Mouse (Mus musculus) forebrain, embryonic 10.5 days (tissue): ENCODE results near the gene Mybbp1a. TPM values are rescaled to one million over a fixed set of nuclear protein-coding genes. Genes with fewer than 3 reads are reported as not detected.
A peak's percentile ranks its signal among the peaks of the same experiment; 100 is the strongest.

ENCODE experiments used
- DNase-seq: peaks from one replicate; pipeline ENCODE4 v3.0.0-alpha.2; 2017; ENCODE audit warnings: low spot score; ENCODE audit errors: extremely low spot score
- H3K27ac ChIP-seq: fragments of 300-500 bp; sonication (generic); 2 replicates; pipeline ENCODE4 v1.5.1; 2016; ENCODE audit warnings: mild to moderate bottlenecking
- H3K27me3 ChIP-seq: fragments of 300-500 bp; sonication (generic); 2 replicates; pipeline ENCODE4 v1.6.1; 2016; ENCODE audit warnings: mild to moderate bottlenecking; ENCODE audit not compliant: poor library complexity, severe bottlenecking
- H3K36me3 ChIP-seq: fragments of 300-500 bp; sonication (generic); replicated peaks from 2 replicates; pipeline ENCODE4 v1.6.1; 2016; ENCODE audit warnings: mild to moderate bottlenecking, moderate library complexity
- H3K4me1 ChIP-seq: fragments of 300-500 bp; sonication (generic); 2 replicates; pipeline ENCODE4 v1.6.1; 2016
- H3K4me3 ChIP-seq: fragments of 300-500 bp; sonication (generic); 2 replicates; pipeline ENCODE4 v1.5.1; 2016; ENCODE audit warnings: mild to moderate bottlenecking, moderate library complexity
- H3K9me3 ChIP-seq: fragments of 300-500 bp; sonication (generic); 2 replicates; pipeline ENCODE4 v1.6.1; 2016; ENCODE audit warnings: mild to moderate bottlenecking, moderate library complexity
- WGBS: fragments of 180-500 bp; shearing (Covaris S2); methylation state at CpG from one replicate; pipeline ENCODE4 v1.1.7; 2016; 5-methylcytosine and 5-hydroxymethylcytosine counted together
- polyA plus RNA-seq: library from polyadenylated mRNA; unstranded; fragments of >200 nt; fragmentation: Nextera tagmentation; extraction: Ambion mirVana; gene quantifications from 2 replicates; pipeline ENCODE4 v1.2.1, GENCODE M21; 2016

Gene Mybbp1a
- 248 and 256 TPM in 2 replicates for polyA plus RNA-seq

DNA sequence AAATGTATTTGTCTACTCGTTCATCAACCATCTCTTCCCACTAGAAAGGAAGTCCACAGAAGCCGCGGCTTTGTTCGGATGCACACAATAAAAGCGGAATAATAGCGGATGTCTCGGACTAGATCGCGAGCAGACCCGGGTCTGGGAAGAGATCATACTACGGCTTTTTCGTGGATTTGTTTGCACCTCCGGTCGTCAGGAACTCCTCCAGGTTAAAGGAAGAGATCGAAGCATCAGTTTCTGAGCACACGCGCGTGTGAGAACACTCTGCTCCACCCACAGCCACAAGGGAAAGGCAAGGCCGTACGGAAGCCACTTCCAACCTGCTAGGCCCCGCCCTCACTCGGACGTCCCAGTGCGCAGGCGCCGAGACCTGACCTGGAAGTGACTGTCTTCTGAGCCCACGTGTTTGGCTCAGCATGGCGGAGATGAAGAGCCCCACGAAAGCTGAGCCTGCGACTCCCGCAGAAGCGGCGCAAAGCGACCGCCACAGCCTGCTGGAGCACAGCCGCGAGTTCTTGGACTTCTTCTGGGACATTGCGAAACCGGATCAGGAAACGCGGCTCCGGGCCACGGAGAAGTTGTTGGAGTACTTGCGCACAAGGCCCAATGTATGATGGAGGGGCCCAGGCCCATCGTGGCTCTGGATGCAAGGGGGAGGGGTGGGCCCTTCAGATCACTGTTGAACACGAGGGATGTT is at the start of gene Mybbp1a:
TSS of gene Mybbp1a (plus strand) at position 391 of the 700 bp plus-strand sequence.
- H3K4me3 ChIP-seq, result peak within 1 kb of the TSS; percentile 96
- peaks cover 42% of the 10 kb centered on the region for H3K36me3 ChIP-seq
- no peaks in the 10 kb centered on the region for H3K27me3 ChIP-seq
- 1% methylated on average over 46 of the region's 46 CpGs for WGBS
- peak; percentile 98 for DNase-seq
- no peaks in the 10 kb centered on the region for H3K9me3 ChIP-seq
- peak within 1 kb of the TSS; percentile 94 for H3K27ac ChIP-seq
- peaks cover 23% of the 10 kb centered on the region for H3K4me1 ChIP-seq

DNA sequence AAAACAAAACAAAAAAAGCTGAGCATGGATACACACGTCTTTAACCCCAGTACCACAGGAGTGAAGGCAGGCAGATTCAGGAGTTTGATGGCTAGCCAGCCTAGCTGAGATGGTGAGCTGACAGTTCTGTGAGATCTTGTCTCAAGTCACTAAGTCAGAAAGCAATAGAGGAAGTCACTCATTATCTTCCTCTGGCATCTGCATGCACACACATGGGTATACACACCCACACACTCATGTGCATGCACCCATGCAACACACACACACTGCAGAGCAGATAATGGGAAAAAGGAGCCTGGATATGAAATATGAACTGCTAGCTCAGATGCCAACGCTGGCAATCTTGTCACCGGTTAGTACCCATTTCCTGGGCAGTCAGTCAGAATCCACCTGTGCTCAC is 47.9 kb upstream of the Mybbp1a start:
- WGBS, result 94% methylated on average over 3 of the region's 3 CpGs
- H3K27ac ChIP-seq, result no peak overlapping the region
- H3K4me1 ChIP-seq, result no peaks in the 10 kb centered on the region
- H3K36me3 ChIP-seq, result no peaks in the 10 kb centered on the region
- no peak for DNase-seq
- H3K27me3 ChIP-seq, result no peaks in the 10 kb centered on the region
- H3K4me3 ChIP-seq, result no peak overlapping the region
- H3K9me3 ChIP-seq, result no peaks in the 10 kb centered on the region

DNA sequence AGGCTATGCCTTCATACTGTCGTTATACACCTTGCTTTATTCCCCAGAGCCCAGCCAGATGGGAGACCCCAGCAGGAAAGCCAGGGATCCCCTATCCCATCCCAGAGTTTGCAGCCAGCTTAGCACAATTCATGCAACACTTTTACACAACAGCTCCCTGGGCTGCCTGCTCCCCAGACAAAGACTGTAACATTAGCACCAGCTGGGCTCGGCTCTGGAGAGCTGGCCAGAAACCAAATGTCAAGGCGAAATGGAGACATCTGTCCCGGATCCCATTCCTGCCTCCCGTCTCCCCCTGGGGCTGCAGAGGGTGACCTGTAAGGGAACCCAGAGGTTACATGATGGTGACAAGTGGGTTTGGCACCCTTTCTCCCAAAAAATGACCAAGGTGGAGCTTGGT is 47.5 kb upstream of the Mybbp1a start:
- Histone ChIP-seq H3K4me1 (no peaks in the 10 kb centered on the region), H3K27ac (no peak overlapping the region), H3K4me3 (no peak overlapping the region), H3K36me3 (no peaks in the 10 kb centered on the region), H3K9me3 (no peaks in the 10 kb centered on the region), H3K27me3 (no peaks in the 10 kb centered on the region)
- no peak for DNase-seq
- WGBS, result 74% methylated on average over 5 of the region's 5 CpGs

DNA sequence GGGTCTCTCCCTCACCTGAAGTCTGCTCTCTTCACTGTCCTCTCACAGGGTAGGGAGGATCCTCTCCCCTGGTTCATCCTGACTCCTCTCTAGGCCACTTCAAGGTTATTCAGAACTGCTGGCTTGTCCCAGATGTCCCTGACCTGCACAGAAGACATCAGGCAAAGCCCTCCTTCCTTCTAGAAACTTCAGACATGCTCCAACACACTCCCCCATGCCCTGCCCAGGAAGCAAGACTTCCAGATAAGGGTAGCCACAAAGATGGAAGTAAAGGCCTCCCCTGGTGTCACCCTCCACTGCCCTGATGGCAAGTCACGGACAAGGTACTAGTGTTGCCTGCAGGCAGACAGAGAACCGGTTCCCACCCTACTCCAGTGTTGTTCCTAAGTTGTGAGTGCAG is 46.5 kb upstream of the Mybbp1a start:
- WGBS, result 86% methylated on average over 2 of the region's 2 CpGs
- H3K27ac ChIP-seq, result no peak overlapping the region
- no peaks in the 10 kb centered on the region for H3K27me3 ChIP-seq
- H3K9me3 ChIP-seq, result no peaks in the 10 kb centered on the region
- H3K4me3 ChIP-seq, result no peak overlapping the region
- peaks cover 2% of the 10 kb centered on the region for H3K36me3 ChIP-seq
- no peaks in the 10 kb centered on the region for H3K4me1 ChIP-seq
- DNase-seq, result no peak

DNA sequence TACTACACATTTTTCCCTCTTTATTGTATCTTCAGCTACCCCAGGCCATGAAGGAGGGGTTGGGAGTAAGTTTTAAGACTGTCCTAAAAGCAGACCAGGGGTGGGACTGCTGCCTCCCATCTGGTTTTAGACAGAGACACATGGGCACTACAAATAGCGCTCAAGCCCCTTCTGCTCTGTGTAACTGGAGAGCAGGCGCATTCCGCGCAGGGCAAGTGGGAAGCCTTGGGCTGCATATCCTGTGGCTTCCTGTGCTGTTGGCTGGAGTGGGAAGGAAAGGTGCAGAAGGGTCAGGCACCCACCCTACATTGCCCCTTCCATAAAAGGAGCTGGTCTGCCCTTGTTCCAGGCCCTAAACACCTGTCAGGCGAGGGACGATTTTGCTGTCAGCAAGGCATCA is 45.5 kb upstream of the Mybbp1a start:
- H3K4me3 ChIP-seq, result no peak overlapping the region
- DNase-seq, result no peak
- no peaks in the 10 kb centered on the region for H3K9me3 ChIP-seq
- H3K27me3 ChIP-seq, result no peaks in the 10 kb centered on the region
- peaks cover 12% of the 10 kb centered on the region for H3K36me3 ChIP-seq
- 89% methylated on average over 6 of the region's 6 CpGs for WGBS
- H3K4me1 ChIP-seq, result no peaks in the 10 kb centered on the region
- no peak overlapping the region for H3K27ac ChIP-seq

DNA sequence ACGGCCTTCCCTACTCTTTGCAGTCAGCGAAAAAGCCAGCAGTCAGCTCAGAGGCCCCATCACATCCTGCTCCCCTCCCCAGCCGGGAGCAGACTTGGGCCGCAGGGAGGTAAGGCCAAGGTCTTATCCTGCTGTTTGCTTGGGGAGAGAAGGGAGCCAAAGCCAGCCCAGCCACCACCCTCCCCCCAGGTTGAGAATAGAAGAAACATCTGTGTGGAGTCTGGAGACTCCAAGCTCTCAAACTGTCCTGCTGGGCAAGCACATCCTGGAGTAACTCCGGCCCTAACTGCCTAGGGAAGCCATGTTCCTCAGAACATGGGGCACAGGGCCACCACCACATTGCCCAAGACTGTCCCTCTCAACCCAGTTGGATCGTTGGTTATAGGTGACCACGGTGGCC is 44.5 kb upstream of the Mybbp1a start:
- no peak overlapping the region for H3K4me3 ChIP-seq
- no peak for DNase-seq

DNA sequence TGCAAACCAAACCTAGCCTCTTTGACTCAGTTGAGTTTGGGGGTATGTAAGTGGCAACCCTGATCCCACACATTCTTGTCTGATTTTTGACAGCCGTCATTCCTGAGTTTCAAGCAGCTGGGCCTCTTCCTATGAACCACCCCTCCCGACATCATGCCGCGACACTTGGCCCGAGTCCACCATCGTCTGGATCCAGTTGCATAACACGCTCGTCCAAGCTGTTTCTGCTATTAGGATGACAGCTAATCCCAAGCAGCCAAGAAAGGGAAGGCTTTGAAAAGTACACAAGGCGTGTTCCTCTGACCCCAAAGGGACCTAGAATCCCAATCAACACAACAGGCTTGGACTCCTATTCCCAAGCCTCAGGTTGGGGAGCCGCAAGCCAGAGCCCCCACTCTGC is 44.1 kb upstream of the Mybbp1a start:
- WGBS, result 90% methylated on average over 10 of the region's 10 CpGs
- Histone ChIP-seq H3K27me3 (no peaks in the 10 kb centered on the region), H3K4me1 (peaks cover 14% of the 10 kb centered on the region), H3K9me3 (no peaks in the 10 kb centered on the region), H3K36me3 (peaks cover 15% of the 10 kb centered on the region), H3K4me3 (no peak overlapping the region), H3K27ac (no peak overlapping the region)
- no peak for DNase-seq

More for the DNA sequence above, 44.5 kb upstream of the Mybbp1a start:
- Histone ChIP-seq H3K36me3 (peaks cover 15% of the 10 kb centered on the region), H3K27me3 (no peaks in the 10 kb centered on the region), H3K4me1 (peaks cover 10% of the 10 kb centered on the region), H3K27ac (no peak overlapping the region), H3K9me3 (no peaks in the 10 kb centered on the region)
- 91% methylated on average over 7 of the region's 7 CpGs for WGBS

DNA sequence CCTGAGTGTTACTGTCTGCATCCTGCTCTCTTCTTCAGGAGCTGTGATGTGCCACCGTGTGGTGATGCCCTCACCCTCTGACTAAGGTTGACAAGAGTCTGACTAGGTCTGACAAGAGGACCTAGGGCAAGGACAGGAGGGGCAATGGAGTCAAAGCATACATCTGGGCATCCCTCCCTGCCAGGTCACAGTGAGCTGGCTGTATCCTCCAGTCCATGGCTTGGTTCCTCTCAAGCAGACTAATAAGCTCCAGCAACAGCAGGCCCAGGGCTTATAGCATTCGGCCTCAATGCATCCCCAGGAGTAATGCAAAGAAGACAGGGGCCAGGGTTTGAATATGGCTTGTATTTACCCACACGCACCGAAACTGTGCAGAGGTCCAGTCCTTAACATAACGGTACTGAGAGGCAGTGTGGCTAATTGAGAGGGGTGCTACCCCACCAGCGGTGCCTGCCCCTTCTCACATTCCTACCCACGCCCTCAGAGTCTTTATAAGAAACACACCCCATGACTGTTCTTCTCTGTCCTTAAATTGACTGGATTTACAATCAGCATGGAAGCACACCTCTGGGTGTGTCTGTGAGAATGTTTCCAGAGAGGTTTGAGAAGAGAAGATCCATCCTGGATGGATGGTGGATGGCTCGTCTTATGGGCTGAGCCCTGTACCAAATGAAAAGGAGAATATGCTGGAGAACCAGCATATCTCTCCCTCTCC is 43.2 kb upstream of the Mybbp1a start:
- Histone ChIP-seq H3K27me3 (no peaks in the 10 kb centered on the region), H3K9me3 (no peaks in the 10 kb centered on the region), H3K4me1 (peaks cover 17% of the 10 kb centered on the region), H3K4me3 (no peak overlapping the region), H3K27ac (no peak overlapping the region), H3K36me3 (peaks cover 15% of the 10 kb centered on the region)
- DNase-seq, result no peak
- 87% methylated on average over 8 of the region's 8 CpGs for WGBS

DNA sequence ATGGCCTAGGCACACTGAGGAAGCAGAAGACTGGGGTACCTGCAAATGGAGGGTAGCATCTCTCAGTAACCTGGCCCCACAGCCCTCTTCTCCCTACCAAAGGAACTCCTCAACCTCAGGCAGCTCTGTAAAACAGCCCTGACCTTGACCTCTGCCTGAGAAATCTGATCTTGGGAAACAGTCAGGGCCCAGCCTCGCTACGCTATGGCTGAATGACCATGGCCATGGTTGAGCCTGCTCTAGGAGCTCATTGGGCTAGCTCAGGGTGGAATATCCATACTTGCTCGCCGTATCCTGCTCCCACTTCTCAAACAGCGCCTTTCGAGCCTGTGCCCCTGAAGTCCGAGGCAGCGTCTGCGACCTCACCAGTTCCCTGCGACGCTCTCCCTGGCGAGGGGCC is 40.1 kb upstream of the Mybbp1a start:
- Histone ChIP-seq H3K27ac (no peak overlapping the region; the same call in 1 of the 2 replicates), H3K27me3 (no peaks in the 10 kb centered on the region), H3K4me3 (no peak overlapping the region), H3K4me1 (peaks cover 22% of the 10 kb centered on the region), H3K9me3 (no peaks in the 10 kb centered on the region), H3K36me3 (peaks cover 15% of the 10 kb centered on the region)
- WGBS, result 90% methylated on average over 12 of the region's 12 CpGs
- DNase-seq, result no peak

DNA sequence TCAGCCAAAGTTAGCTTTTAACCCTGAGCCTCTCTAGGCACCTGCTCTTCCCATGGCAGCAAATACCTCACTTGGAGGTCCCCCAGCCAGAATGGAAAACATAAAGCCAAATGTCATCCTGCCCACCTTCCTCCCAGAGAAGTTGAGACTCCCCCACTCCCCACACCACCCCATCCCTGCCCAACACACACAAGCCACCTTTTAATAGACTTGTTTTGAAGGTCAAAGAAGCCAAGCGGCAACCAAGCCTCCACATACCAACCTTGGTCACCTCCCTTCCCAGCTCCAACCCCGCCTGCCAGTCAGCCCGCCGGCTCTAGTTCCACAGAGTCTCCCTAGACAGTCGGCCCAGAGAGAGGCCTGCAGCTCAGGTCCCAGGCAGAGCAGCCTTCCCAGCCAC is 39.1 kb upstream of the Mybbp1a start:
- no peak overlapping the region for H3K4me3 ChIP-seq
- H3K9me3 ChIP-seq, result no peaks in the 10 kb centered on the region
- H3K27ac ChIP-seq, result peak overlapping the region; percentile 25; the same call in 1 of the 2 replicates
- no peak for DNase-seq
- H3K27me3 ChIP-seq, result peaks cover 2% of the 10 kb centered on the region
- peaks cover 15% of the 10 kb centered on the region for H3K36me3 ChIP-seq
- peaks cover 32% of the 10 kb centered on the region for H3K4me1 ChIP-seq
- 77% methylated on average over 5 of the region's 5 CpGs for WGBS

DNA sequence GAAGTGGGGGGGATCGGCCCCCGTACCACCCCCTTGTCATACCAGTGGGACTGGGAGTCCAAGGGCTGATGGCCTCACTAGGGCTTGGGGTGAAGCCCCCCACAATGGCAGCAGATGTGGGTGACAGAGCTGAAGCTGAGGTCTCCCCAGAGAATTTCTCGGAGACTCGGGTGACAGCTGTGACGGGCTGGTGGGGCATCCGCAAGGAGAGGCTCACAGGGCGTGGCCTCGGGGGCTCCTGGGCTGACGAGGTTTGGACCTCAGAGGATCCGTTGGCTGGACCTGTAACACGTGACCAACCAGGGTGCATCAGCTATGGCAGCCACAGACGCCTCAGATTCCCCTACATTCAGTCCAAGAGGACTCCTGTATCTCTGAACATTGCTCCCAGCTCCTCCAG is 38.2 kb upstream of the Mybbp1a start:
- H3K27me3 ChIP-seq, result peaks cover 11% of the 10 kb centered on the region
- peaks cover 41% of the 10 kb centered on the region for H3K4me1 ChIP-seq
- peaks cover 15% of the 10 kb centered on the region for H3K36me3 ChIP-seq
- WGBS, result 89% methylated on average over 12 of the region's 12 CpGs
- H3K9me3 ChIP-seq, result no peaks in the 10 kb centered on the region
- no peak overlapping the region for H3K4me3 ChIP-seq
- H3K27ac ChIP-seq, result no peak overlapping the region
- no peak for DNase-seq

DNA sequence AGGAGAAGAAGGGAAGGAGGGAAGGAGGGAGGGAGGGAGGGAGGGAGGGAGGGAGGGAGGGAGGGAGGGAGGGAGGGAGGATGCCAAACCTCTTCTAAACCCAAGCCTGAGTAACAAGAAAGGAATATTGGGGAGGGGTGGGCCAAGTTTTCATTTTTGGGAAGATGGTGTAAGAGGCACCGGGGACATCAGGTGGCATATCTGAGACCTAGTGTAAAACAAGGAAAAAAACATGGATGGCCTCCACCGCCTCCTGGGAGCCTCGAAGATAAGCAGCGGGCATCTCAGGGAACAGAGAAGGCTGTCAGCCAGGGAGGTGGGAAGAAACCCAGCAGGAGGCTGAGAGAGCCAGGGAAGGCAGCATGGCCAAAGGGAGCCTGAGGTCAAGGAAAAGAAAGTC is 35.6 kb upstream of the Mybbp1a start:
- no peak overlapping the region for H3K4me3 ChIP-seq
- no peak for DNase-seq
- H3K27ac ChIP-seq, result no peak overlapping the region
- H3K27me3 ChIP-seq, result peaks cover 36% of the 10 kb centered on the region
- H3K4me1 ChIP-seq, result peaks cover 65% of the 10 kb centered on the region
- peaks cover 4% of the 10 kb centered on the region for H3K36me3 ChIP-seq
- no peaks in the 10 kb centered on the region for H3K9me3 ChIP-seq
- 66% methylated on average over 4 of the region's 4 CpGs for WGBS

DNA sequence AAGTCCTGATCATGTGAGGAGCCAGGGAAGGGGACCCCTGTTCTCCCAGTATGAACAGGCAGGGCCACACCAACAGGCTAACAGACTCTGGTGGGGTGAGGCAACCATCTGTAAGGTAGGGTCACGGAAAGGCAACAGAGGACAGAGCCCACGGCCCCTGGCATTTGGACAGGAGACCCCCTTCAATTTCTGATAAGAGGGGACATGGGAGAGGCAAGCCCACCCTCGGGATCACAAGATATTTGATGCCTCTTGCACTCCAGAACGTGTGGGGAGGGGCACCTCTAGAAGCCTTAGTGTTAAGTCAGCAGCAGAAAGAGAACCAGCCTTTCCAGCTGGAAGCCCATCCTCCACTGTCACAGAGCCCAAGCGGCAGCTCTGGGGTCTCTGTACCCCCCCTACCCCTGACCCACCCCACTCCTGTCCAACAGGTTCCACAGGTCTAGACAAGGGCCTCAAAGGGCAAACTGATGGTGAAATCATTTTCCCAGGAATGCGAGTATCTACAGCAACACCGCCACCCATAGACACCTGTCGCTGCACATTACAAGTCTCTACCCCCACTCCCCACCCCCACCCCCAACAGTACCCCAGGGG is 35.0 kb upstream of the Mybbp1a start:
- no peak overlapping the region for H3K4me3 ChIP-seq
- H3K4me1 ChIP-seq, result peaks cover 67% of the 10 kb centered on the region
- peaks cover 43% of the 10 kb centered on the region for H3K27me3 ChIP-seq
- WGBS, result 55% methylated on average over 8 of the region's 8 CpGs
- no peaks in the 10 kb centered on the region for H3K36me3 ChIP-seq
- H3K9me3 ChIP-seq, result no peaks in the 10 kb centered on the region
- 0 out of 2 replicates have a peak overlapping the region, but pooled peaks have one; percentile 11 for H3K27ac ChIP-seq
- DNase-seq, result no peak
